Mouse (Mus musculus): ENCODE data around the gene Fbxl15.

DNA sequence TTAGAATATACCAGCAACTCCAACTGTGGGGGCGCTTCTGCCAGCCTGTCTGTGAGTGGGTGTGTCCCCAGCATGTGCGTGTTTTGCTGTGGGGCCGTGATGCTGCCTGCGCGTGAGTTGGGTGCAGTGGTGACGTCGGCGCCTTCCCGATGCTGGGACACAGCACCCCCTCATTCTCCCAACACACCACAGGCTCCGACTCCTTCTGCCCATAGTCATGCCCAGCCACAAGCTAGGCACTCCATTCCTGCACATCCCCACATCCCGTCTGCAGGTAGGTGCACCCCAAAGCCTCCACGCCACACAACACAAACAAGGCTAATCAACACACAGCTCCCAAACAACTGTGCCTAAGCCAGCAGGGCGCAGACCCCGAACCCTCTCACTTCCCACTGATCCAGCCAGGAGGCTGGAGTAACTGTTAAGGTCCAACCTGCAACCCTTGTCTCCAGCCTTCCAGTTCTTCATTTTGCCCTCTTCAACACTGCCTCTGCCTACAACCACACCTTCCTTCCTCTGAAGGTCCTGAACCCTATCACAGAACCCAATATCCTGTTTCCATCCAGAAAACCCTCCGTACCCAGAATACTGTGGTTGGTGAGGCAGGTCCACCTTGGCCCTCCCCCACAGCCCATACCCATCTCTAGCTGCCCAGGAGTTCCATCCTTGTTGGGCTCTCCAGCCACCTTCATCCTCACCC, 11.0 kb upstream of the Fbxl15 start:
- TF ChIP-seq POLR2A (IDR thresholded peaks at IDR 0.05; ENCODE audit: control insufficient read depth, low read depth, low read length) (no peak), CTCF (IDR thresholded peaks at IDR 0.05; ENCODE audit: control insufficient read depth, insufficient read depth, insufficient replicate concordance, low read depth, low read length) (no peak)

Measured in testis, adult 2 months (tissue).